Mouse (Mus musculus) liver, embryonic 13.5 days (tissue): ENCODE measurements around the gene Vpreb2. TPM values are rescaled to one million over a fixed set of nuclear protein-coding genes. Genes with fewer than 3 reads are reported as not detected.
"Not testable (repeated sequence)": the region's sequence is repeated elsewhere in the genome, so short reads cannot be mapped to it uniquely, and the experiment has no call there.

Experiments used
- ATAC-seq: fragments of 200-750 bp; cut with Nextera tagmentation; 2 replicates; pipeline ENCODE4 v1.8.0; 2017; ENCODE audit warnings: low read depth, mild to moderate bottlenecking, moderate number of reproducible peaks, moderate library complexity
- DNase-seq: peaks from one replicate; pipeline ENCODE4 v3.0.0; 2022
- H3K27ac ChIP-seq: fragments of 300-500 bp; sonication (generic); 2 replicates; pipeline ENCODE4 v1.5.1; 2015; ENCODE audit warnings: moderate library complexity, mild to moderate bottlenecking, inconsistent platforms
- H3K27me3 ChIP-seq: fragments of 300-500 bp; sonication (generic); 2 replicates; pipeline ENCODE4 v1.6.1; 2015; ENCODE audit warnings: mild to moderate bottlenecking, inconsistent platforms
- H3K36me3 ChIP-seq: fragments of 300-500 bp; sonication (generic); 2 replicates; pipeline ENCODE4 v1.6.1; 2015; ENCODE audit warnings: mild to moderate bottlenecking, inconsistent platforms
- H3K4me1 ChIP-seq: fragments of 300-500 bp; sonication (generic); replicated peaks from 2 replicates; pipeline ENCODE4 v1.6.1; 2015; ENCODE audit warnings: inconsistent platforms
- H3K4me2 ChIP-seq: fragments of 300-500 bp; sonication (generic); 2 replicates; pipeline ENCODE4 v1.6.1; 2015; ENCODE audit warnings: inconsistent platforms, mild to moderate bottlenecking, moderate library complexity
- H3K4me3 ChIP-seq: fragments of 300-500 bp; sonication (generic); replicated peaks from 2 replicates; pipeline ENCODE4 v1.5.1; 2015; ENCODE audit warnings: mild to moderate bottlenecking, inconsistent platforms
- H3K9ac ChIP-seq: fragments of 300-500 bp; sonication (generic); 2 replicates; pipeline ENCODE4 v1.6.1; 2015; ENCODE audit warnings: mild to moderate bottlenecking, inconsistent platforms
- H3K9me3 ChIP-seq: fragments of 300-500 bp; sonication (generic); replicated peaks from 2 replicates; pipeline ENCODE4 v1.6.1; 2016; ENCODE audit warnings: inconsistent platforms
- WGBS: fragments of 180-500 bp; shearing (Covaris S2); methylation state at CpG from one replicate; pipeline ENCODE4 v1.1.7; 2015; ENCODE audit not compliant: insufficient replicate concordance; 5-methylcytosine and 5-hydroxymethylcytosine counted together
- polyA plus RNA-seq: library from polyadenylated mRNA; unstranded; fragments of >200 nt; fragmentation: Nextera tagmentation; extraction: Ambion mirVana; gene quantifications from 2 replicates; pipeline ENCODE4 v1.2.1, GENCODE M21; 2015

Vpreb2 gene
- polyA plus RNA-seq, 1 experiment from 2014 or later = 0.30 TPM

- H3K27ac ChIP-seq = no peak overlapping the region
- WGBS = 67% methylated on average over 4 of the region's 4 CpGs
- H3K4me1 ChIP-seq = no peaks in the 10 kb centered on the region
- H3K36me3 ChIP-seq = no peaks in the 10 kb centered on the region
- H3K9me3 ChIP-seq = no peaks in the 10 kb centered on the region
- H3K4me2 ChIP-seq = no peak overlapping the region
- no peak for DNase-seq
- H3K27me3 ChIP-seq = no peaks in the 10 kb centered on the region
- ATAC-seq = no peak
- H3K4me3 ChIP-seq = no peak overlapping the region
- H3K9ac ChIP-seq = no peak overlapping the region
Observed at GRCm38 (mm10) chr16:17950068-17950467, 30.2 kb upstream of the Vpreb2 start.

- Histone ChIP-seq H3K9me3 (no peaks in the 10 kb centered on the region), H3K9ac (no peak overlapping the region), H3K36me3 (no peaks in the 10 kb centered on the region), H3K4me2 (no peak overlapping the region), H3K27ac (no peak overlapping the region), H3K4me1 (no peaks in the 10 kb centered on the region), H3K4me3 (no peak overlapping the region), H3K27me3 (no peaks in the 10 kb centered on the region)
- ATAC-seq = no peak
- 39% methylated on average over 4 of the region's 4 CpGs for WGBS
- no peak for DNase-seq
Observed at GRCm38 (mm10) chr16:17951618-17952017, 28.6 kb upstream of the Vpreb2 start.

GRCm38 (mm10) chr16:17956052-17956638 lies 24.1 kb upstream of the Vpreb2 start:
- H3K27me3 ChIP-seq, H3K4me2 ChIP-seq, H3K36me3 ChIP-seq, ATAC-seq, H3K4me3 ChIP-seq, H3K4me1 ChIP-seq, H3K9ac ChIP-seq, H3K27ac ChIP-seq, H3K9me3 ChIP-seq, DNase-seq: not testable (repeated sequence)
- 91% methylated on average over 17 of the region's 17 CpGs for WGBS

GRCm38 (mm10) chr16:17962091-17962490 lies 18.1 kb upstream of the Vpreb2 start:
- H3K27ac ChIP-seq = no peak overlapping the region
- H3K9me3 ChIP-seq = no peaks in the 10 kb centered on the region
- H3K4me3 ChIP-seq = no peak overlapping the region
- no peaks in the 10 kb centered on the region for H3K27me3 ChIP-seq
- DNase-seq (no peak), ATAC-seq (no peak)
- 71% methylated on average over 7 of the region's 7 CpGs for WGBS
- H3K4me1 ChIP-seq = no peaks in the 10 kb centered on the region
- H3K4me2 ChIP-seq = no peak overlapping the region
- no peak overlapping the region for H3K9ac ChIP-seq
- H3K36me3 ChIP-seq = no peaks in the 10 kb centered on the region

- H3K27ac ChIP-seq = no peak overlapping the region
- no peak overlapping the region for H3K4me2 ChIP-seq
- ATAC-seq (no peak), DNase-seq (no peak)
- H3K36me3 ChIP-seq = no peaks in the 10 kb centered on the region
- H3K4me1 ChIP-seq = no peaks in the 10 kb centered on the region
- no peaks in the 10 kb centered on the region for H3K9me3 ChIP-seq
- no peaks in the 10 kb centered on the region for H3K27me3 ChIP-seq
- no peak overlapping the region for H3K9ac ChIP-seq
- WGBS = 63% methylated on average over 5 of the region's 5 CpGs
- no peak overlapping the region for H3K4me3 ChIP-seq
Observed at GRCm38 (mm10) chr16:17971853-17972252, 8.4 kb upstream of the Vpreb2 start.

GRCm38 (mm10) chr16:17977840-17978239 lies 2.4 kb upstream of the Vpreb2 start:
- not testable (repeated sequence) for ATAC-seq, H3K36me3 ChIP-seq, DNase-seq, H3K27ac ChIP-seq, H3K9me3 ChIP-seq, H3K9ac ChIP-seq, H3K27me3 ChIP-seq, H3K4me2 ChIP-seq, H3K4me3 ChIP-seq, H3K4me1 ChIP-seq
- WGBS = 62% methylated on average over 7 of the region's 7 CpGs

GRCm38 (mm10) chr16:17983201-17983600 lies 3.0 kb downstream of the Vpreb2 start:
- Histone ChIP-seq H3K4me3 (no peak overlapping the region), H3K4me2 (no peak overlapping the region), H3K4me1 (peaks cover 8% of the 10 kb centered on the region), H3K27ac (no peak overlapping the region), H3K27me3 (no peaks in the 10 kb centered on the region; the same call in 1 of the 2 replicates), H3K9me3 (no peaks in the 10 kb centered on the region), H3K36me3 (no peaks in the 10 kb centered on the region), H3K9ac (no peak overlapping the region)
- ATAC-seq = peak; percentile 51; the same call in 1 of the 2 replicates
- 13% methylated on average over 2 of the region's 2 CpGs for WGBS
- no peak for DNase-seq

GRCm38 (mm10) chr16:17984231-17984630 lies 4.0 kb downstream of the Vpreb2 start:
- Histone ChIP-seq H3K9ac (no peak overlapping the region), H3K27ac (no peak overlapping the region), H3K4me3 (no peak overlapping the region), H3K9me3 (no peaks in the 10 kb centered on the region), H3K4me2 (no peak overlapping the region), H3K36me3 (no peaks in the 10 kb centered on the region), H3K27me3 (no peaks in the 10 kb centered on the region; the same call in 1 of the 2 replicates), H3K4me1 (peaks cover 8% of the 10 kb centered on the region)
- WGBS = 57% methylated on average over 5 of the region's 5 CpGs
- DNase-seq = no peak
- ATAC-seq = no peak

GRCm38 (mm10) chr16:17985078-17985477 lies 4.8 kb downstream of the Vpreb2 start:
- Histone ChIP-seq H3K36me3 (no peaks in the 10 kb centered on the region), H3K4me2 (no peak overlapping the region), H3K27me3 (no peaks in the 10 kb centered on the region; the same call in 1 of the 2 replicates), H3K4me3 (no peak overlapping the region), H3K4me1 (peaks cover 8% of the 10 kb centered on the region), H3K27ac (no peak overlapping the region), H3K9me3 (peaks cover 5% of the 10 kb centered on the region), H3K9ac (no peak overlapping the region)
- WGBS = 37% methylated on average over 5 of the region's 5 CpGs
- no peak for DNase-seq
- ATAC-seq = no peak

GRCm38 (mm10) chr16:17986456-17987132 lies 6.4 kb downstream of the Vpreb2 start:
- 33% methylated on average over 10 of the region's 10 CpGs for WGBS
- no peak for ATAC-seq

GRCm38 (mm10) chr16:17987703-17988102 lies 7.5 kb downstream of the Vpreb2 start:
- no peak overlapping the region for H3K4me3 ChIP-seq
- DNase-seq (peak; percentile 11), ATAC-seq (no peak; the same call in 1 of the 2 replicates)
- no peak overlapping the region for H3K27ac ChIP-seq
- H3K4me2 ChIP-seq = no peak overlapping the region
- peaks cover 8% of the 10 kb centered on the region for H3K4me1 ChIP-seq
- H3K9ac ChIP-seq = no peak overlapping the region
- WGBS = 68% methylated on average over 1 of the region's 1 CpGs
- H3K27me3 ChIP-seq = no peaks in the 10 kb centered on the region; the same call in 1 of the 2 replicates
- no peaks in the 10 kb centered on the region for H3K36me3 ChIP-seq
- peaks cover 17% of the 10 kb centered on the region for H3K9me3 ChIP-seq

More at GRCm38 (mm10) chr16:17986456-17987132, 6.4 kb downstream of the Vpreb2 start:
- Histone ChIP-seq H3K9me3 (peaks cover 13% of the 10 kb centered on the region), H3K9ac (no peak overlapping the region), H3K27ac (no peak overlapping the region), H3K4me1 (peaks cover 8% of the 10 kb centered on the region), H3K27me3 (no peaks in the 10 kb centered on the region; the same call in 1 of the 2 replicates), H3K4me2 (no peak overlapping the region), H3K4me3 (no peak overlapping the region), H3K36me3 (no peaks in the 10 kb centered on the region)
- peak; percentile 46 for DNase-seq

GRCm38 (mm10) chr16:17992321-17992720 lies 12.1 kb downstream of the Vpreb2 start:
- WGBS = 87% methylated on average over 16 of the region's 16 CpGs
- not testable (repeated sequence) for H3K4me1 ChIP-seq, DNase-seq, ATAC-seq, H3K9ac ChIP-seq, H3K4me2 ChIP-seq, H3K27me3 ChIP-seq, H3K36me3 ChIP-seq, H3K4me3 ChIP-seq, H3K27ac ChIP-seq
- H3K9me3 ChIP-seq = peaks cover 17% of the 10 kb centered on the region
